Mouse (Mus musculus): ENCODE data around the gene Nav3.
A peak's percentile ranks its signal among the peaks of the same experiment; 100 is the strongest.

Nav3 gene

DNA sequence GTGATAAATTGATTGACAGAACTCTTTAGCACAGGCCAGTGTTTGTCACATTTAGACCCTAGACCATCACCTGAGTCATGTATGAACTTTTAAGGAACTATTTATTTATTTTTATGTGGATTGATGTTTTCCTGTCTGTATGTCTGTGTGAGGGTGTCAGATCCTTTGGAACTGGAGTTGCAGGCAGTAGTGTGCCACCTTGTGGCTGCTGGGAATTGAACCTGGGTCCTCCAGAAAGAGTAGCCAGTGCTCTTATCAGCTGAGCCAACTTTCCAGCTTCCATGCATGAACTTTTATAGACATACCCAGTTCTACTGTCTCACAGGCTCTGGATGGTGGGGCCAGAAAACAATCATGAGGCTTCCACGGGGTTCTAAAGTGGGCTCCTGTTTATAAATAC lies 536.5 kb downstream of the Nav3 start:
- DNase-seq (ENCODE audit: low spot score): no peak

DNA sequence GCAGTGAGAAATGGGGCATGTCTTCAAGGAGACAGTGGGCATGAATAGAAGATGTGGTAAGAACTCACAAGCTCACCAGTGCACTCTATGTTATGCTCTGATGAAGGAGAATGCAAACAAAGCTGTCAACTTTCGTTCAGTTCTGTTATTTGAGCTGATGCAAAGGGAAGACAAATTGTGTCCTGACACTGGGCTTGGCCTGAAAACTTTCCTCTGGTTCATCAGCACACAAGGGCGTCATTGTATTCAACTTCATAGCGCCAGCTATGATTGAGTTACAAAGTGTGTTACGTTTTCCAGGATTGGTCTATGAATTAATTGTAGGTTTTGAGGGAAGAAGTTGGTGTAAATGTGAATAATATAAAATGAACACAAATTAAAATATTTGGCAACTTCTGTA lies 548.8 kb downstream of the Nav3 start:
- DNase-seq (ENCODE audit: low spot score): no peak

DNA sequence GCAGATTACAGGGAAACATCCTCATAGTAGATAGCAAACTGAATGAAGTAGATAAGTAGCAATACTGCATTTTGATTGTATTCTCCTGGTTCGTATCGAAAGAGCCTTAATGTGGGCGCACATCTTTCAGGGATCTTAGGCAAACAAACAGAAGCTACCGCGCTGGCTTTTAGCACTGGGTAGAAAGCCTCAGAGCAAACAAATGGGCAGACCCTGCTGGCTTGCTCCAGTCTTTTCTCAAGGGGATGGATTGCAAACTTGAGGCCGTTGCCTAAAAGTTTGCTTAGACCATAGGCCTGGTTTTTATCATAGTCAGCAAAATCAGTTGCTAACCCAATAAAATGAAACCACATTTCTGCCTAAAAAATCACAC lies 549.6 kb downstream of the Nav3 start:
- DNase-seq (ENCODE audit: low spot score): no peak

DNA sequence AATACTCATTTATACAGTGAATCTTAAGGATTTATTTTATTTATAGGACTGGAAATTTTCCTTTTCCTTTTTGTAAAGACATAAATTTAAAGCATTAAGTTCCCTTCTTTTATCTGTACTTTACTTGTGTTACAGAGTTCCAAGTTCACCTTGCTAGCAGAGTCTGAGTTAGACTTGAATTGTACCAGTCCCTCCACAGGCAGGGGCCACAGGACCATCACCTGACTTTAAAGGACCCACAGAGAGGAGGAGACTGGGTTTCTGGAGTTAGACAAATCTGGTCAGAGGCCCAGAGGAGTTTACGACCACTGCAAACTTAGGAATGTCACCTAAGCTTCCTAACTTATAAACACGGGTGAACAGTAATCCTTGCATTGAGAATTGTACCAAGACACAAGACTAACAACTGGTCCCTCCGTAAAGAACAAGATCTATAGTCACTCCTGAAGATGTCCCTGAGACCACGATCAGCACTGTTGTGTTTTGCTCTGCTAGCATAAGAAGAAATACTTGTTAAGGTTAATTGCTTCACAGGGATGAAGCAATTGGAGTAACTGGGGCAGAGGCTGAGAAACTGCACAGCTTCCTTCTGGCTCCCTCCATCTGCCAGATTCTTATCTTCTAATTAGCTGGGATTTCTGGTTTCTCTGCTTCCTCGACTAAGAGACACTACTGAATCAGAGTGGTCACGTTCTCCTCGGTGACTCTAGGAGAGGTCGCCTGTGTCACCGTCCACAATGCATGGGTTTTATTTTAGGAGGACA lies 550.2 kb downstream of the Nav3 start:
- no peak for DNase-seq (ENCODE audit: low spot score)

DNA sequence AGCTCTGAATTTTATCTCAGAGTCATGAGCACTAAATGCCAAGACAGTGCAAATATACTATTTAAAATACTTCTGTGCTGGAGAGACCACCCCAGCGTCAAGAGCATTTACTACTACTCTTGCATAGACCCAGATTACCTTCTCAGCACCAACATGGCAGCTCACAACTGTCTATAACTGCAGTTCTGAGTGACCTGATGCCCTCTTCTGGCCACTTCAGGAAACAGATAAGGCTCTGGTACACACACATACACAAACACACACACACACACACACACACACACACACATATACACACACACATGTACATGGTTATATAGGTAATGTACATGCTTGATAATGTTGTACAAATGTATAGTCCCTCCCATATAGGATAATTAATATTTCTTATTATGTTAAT lies 551.2 kb downstream of the Nav3 start:
- DNase-seq (ENCODE audit: low spot score): no peak

DNA sequence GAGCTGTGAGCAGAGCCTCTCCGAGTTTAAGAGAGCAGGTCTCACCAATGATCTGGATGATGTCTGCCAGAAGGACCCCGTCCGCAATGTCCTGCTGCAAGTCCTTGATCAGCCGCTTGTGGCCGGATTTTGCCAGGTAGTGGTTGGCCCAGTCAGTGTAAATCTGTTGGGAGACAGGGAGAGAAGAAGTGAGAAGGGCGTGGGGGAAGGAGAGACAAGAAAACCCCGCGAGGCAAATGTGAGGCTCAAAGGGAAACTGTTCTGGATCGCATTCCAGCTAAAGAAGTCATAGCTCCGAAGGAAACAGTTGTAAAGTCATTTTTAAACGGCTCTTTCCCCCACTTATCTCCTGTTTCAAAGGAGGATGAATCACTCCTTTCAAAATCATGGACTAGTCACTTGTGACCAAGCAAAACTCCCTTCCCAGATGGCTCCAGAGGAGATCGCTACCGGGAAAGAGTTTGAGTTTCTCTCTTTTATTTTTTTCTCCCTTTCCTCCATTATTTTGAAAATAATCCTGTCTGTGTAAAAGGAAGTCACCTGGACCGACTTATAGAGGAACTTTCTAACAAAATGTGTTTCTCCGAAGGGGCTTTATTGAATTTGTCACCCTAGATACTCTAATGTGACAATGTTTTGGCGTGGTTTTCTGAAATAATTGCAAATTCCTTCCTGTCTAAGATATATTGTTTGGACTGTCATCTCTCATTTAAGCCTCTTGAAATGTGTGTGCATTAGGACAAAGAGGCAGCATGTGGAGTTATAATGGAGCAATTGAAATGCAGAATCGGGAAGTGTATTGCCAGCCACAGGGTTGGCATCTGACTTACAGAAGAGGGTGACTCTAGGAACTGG lies 552.1 kb downstream of the Nav3 start:
- DNase-seq (ENCODE audit: low spot score): no peak

DNA sequence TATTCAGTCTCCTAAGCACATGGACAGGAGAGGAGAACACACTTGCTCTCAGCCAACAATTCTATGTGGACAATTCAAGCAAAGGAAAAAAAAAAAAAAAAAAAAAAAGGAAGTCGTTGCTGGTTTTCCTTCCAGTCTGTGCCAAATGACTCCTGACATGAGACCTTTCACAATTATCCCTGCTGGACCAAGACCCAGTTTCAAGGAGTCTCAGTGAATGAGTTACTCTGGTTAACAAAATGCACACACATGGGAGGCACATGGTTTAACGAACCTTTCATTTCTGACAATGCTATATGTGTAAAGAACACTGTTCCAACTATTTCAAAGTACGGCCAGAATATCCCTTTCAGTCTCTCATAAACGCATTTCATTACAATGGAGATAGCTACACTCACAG lies 552.8 kb downstream of the Nav3 start:
- no peak for DNase-seq (ENCODE audit: low spot score)

DNA sequence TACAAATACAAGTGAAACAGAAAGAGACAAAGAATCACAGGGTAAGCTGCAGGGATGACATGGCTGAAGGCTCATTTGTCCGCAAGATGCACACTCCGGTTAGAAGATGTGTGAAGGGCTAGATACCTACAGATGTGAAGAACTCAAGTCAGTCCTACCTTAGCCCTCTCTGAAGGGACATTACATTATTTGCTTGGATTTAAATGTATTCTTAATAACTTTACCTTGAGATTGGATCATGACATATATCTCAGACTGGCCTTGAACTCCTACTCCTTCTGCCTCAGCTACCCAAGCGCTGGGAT lies 566.9 kb downstream of the Nav3 start:
- no peak for DNase-seq (ENCODE audit: low spot score)

DNA sequence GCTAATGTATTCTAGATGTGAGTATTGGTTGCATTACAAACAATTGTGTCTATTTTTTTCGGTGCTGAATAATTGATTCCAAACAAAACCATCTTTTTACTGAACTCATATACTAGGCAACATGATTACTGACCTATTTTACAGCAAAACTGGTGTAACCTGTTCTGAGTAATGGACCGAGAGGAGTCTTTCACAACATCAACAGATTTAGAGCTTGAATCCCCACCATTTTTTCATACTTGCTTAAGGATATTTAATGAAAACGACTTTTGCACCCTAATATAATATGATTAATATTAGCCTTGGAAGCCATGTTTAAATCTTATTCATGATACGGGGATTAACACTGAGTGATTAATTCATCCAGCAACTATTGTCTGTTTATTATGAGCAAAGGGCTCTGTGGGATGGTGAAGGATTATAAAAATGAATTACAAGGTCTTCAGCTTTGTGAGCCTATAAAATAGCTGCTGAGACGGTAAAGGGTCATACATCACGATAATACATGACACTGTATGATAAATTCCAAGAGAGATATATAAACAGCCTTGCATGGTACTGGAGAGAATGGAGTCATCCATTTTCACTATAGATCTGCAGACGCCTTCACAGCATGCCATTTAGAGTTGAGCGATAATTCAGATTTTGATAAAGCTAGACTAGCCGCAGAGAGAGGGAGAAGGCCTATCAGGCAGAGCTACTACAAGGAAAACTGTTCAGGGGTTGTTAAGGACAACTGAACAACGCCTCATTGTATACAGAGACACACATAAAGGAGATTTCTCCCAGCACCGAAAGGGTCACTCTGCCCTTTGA lies 567.4 kb downstream of the Nav3 start:
- no peak for DNase-seq (ENCODE audit: low spot score)

DNA sequence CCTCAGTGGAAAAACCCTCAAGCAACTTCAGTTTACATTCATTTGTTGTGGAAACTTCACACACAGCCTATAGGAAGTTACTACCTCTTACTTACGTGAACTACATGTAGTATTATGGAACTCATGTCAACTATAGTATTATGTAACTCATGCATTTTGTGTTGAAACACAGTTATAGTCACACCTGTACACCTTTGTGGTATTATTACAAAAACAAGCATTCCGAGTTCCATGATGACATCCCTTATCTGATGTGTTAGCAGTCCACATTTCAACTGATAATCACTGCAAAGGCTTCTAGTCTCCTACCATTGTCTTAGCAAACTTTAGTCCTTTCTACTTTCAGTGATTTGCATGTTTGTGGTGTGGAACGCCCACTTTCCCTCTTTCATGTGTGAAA lies 568.8 kb downstream of the Nav3 start:
- DNase-seq (ENCODE audit: low spot score): no peak

DNA sequence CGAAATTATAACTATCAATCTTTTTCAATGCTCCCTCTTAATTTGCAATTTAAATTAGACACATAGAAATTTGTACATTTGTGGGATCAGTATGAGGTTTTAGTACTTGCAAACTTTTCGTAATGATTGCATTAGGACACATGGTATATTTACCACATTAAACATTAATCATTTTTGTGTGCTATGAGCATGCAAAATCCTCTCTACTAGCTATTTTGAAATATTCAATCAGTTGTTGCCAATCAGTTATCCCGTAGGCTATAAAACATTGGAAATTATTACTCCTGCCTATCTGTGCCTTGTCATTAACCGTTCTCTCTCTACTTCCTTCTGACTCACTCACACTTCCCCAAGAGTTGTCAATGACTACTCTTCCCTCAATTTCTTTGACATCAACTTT lies 579.9 kb downstream of the Nav3 start:
- no peak for DNase-seq (ENCODE audit: low spot score)

DNA sequence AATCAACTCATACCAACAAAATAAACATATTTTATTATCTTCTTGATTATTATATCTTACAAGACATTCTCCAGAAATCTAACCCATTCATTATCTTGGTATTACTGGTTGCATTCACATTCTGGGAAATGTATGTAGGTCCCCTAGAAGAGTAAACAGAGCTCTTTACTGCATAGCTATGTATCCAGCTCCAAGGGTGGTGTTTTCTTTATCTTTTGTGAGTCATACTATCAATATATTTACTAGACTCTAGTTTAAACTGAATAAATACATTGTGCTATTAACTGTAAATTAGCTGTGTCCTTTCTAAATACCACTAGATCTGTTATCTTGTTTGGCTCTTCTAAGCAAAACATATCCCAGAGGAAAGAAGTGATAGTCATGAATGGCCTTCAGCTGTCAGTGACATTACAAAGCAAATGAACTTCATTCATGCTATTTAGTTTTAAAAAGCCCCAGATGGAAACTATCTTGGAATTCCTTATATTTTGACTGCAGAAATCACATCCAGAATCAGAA lies 580.6 kb downstream of the Nav3 start:
- DNase-seq (ENCODE audit: low spot score): no peak

DNA sequence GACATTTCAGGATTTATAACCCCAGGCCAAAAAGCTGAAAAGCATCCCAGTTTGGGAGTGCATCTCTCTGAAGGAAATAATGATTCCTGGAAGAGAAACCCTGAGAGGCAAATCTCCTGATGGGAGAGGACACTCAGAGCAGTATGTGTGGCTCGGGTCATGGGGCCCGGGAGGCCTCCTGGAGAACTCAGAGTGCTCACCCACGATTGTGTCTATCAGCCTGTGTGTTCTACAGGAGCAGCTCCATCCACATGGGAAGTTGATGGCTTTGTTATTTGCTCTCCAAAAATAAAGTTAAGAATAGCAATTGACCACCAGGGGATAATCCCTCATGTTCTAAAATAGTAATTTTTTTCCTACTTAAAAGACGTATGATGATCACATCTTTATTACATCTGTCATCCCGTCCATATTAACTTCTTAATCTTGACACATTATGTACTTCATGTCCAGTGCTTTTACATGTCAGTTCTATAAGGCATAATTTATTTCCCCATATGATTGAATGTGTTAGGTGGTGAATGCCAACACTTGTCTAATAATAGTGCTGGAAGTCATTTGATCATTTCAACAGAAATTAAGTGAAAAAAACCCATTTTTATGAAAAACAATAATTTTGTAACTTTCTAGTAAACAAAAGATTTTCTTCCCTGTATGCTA lies 581.2 kb downstream of the Nav3 start:
- DNase-seq (ENCODE audit: low spot score): no peak

DNA sequence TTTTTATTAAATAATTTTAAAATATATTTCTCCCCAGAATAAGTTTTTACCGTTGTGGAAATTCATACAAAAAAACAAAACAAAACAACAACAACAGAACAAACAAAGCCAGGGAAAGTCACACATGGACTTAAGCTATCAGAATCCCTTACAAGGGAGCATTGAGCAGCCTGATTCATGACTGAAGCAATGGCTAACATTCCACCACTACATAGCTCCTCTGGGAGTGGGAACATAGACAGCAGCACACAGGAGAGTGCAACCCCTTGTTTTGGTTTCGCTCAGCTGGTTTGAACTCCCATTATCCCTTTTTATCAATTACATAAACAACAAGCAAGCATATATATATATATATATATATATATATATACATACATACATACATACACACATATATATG lies 589.9 kb downstream of the Nav3 start:
- no peak for DNase-seq (ENCODE audit: low spot score)

DNA sequence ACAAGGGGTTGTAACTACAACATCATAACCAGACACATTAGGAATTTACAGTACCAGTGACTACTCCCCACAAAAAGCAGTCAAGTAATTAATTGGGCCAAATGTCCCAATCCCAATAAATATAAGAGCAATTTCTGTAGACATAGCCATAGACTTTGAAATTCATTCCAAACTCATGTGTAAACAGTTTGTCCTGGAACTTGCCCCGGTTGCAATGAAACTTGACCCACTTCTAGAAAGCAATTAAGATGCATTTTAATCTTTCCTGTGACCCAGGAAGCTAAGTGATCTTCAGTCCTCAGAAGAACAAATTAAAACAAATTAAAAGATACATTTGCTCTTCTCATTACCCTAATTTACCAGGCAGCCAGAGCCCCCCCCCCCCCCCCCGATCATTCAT lies 590.6 kb downstream of the Nav3 start:
- no peak for DNase-seq (ENCODE audit: low spot score)

DNA sequence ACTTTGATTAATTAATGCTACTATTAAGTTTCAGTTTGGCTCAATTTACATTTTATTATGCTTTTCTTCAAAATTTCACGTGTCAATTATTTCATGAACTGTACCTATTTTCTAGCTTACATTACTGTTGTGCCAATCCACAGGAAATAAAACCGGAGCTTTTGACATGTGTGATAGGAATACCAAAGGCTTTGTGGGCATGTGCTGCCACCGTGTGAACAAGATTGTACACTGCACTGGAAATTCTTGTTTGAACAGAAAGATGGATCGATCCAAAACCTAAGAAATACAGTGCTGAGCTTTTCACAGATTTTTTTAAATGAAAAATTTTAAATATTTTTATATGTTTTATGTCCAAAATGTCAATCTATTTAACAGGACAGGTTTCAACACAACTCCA lies 591.3 kb downstream of the Nav3 start:
- DNase-seq (ENCODE audit: low spot score): peak; percentile 67

DNA sequence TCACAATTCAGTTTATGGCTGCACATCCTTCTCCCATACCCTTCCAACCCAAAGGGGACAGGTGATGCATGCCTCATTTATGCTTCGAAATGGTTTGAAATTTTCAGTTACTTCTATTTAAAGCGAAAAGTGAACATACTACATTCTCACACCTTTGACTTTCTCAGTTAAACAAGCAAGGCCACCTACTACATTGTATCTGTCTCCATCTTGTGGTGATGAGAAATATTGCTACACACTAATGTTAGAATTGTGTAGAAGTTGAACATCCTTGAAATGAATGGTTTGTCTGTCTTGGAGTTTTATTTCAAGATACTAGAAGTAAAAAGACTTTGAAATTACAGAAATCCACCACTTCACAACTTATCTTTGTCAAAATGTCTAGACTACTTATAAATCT lies 594.7 kb downstream of the Nav3 start:
- no peak for DNase-seq (ENCODE audit: low spot score)

DNA sequence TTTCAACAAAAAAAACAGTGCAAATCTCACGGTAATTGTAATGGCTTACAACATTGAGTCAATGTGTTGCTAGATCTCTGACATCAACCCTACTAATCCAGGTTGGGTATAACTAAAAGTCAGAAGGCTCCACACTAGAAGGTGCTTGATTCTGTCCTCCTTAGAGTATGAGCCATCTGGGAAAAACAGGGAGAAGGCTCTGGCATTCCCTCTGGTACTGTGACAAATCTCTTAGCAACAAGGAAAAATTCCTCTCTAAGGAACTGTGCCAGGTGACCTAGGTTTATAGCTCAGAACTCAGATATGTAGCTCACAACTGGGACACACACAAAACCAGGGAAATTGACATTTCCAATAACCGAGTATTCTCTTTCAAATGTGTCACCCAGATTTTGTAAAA lies 597.4 kb downstream of the Nav3 start:
- no peak for DNase-seq (ENCODE audit: low spot score)

DNA sequence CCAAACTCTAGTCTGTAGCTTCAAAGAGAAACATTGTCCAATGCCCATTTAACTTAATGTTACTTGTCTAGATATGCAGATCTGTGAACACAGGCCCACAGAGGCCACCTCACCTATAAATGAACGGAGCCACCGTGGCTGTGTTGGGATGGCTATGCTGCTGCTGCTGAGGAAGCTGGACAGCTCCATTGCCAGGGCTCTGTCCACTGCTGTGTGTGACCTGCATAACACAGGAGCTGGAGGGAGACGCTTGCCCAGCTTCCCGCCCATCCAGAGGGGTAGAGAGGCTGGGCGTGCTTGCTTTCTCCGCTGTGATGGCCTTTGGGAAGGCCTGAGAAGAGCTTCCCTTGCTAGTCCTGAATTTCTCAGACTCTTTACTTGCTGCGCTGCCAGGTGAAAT lies 603.6 kb downstream of the Nav3 start:
- no peak for DNase-seq (ENCODE audit: low spot score)

DNA sequence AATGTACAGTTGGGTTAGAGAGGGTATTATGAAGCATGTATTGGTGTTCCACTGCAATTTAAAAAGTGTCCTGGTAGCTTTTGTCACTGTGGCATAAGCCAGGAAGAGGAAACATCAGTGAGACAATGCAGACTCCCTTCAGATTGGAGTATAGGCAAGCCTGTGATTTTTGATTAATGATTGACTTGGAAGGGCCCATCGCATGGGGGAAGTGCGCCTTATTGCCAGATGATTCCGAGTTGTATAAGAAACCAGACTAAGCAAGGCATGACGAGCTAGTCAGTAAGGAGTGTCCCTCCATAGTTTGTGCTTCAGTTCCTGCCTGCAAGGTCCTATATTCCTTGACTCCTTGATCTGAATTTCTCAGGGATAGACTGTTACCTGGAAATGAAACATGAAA lies 608.4 kb downstream of the Nav3 start:
- DNase-seq (ENCODE audit: low spot score): no peak

DNA sequence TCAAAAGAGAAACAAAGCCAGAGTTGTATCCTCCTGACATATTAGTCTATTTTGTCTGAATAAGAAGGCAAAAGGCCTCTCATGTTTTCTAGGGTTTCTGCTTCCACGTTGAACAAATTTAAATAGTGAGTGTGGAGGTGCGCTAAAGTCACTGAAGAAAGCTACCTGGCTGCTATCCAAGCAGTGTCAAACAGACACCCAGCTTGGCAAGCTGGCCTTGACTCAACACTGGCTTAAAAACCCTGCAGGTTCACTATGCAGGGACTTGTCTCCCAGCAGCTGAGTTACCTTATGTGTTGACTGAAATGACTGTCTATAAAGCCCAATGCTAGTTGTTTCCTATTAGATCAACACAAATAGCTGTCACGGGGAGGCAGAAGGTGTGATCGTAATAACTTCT lies 612.3 kb downstream of the Nav3 start:
- no peak for DNase-seq (ENCODE audit: low spot score)

DNA sequence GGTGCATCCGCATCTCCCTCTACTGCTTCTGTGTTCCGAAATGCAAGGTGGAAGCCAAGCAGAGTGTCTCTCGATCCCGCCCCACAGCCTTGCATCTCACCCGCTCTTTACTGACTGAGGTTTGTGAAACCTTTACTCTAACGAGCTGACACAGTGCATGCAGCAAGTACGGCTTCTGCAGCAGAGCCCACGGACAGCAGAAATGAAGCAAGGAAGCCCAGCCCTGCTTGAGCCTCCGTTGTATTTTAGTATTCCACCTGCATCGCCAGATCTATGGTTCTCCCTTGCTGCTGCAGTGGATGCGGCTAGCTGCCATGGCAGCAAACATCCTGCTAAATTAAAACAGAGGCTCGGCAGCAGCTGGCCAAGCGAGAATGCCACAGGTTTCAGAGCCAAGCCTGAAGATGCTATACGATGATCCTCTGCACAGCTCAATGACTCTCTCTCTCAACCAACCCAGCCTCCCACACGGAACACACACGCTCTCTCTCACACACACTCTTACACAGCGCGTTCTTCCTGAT lies 623.2 kb downstream of the Nav3 start:
- DNase-seq (ENCODE audit: low spot score): peak; percentile 31

All from layer of hippocampus, adult 11-12 months (tissue).